Mouse (Mus musculus) macrophage (primary cell): ENCODE results near the gene Slain2. TPM values are rescaled to one million over a fixed set of nuclear protein-coding genes. Genes with fewer than 3 reads are reported as not detected.

ENCODE experiments used
- H3K27ac ChIP-seq: fragments of 350-480 bp; formaldehyde crosslinking; 2 replicates; pipeline ENCODE4 v1.9.0; 2021
- H3K36me3 ChIP-seq: fragments of 350-480 bp; formaldehyde crosslinking; 2 replicates; pipeline ENCODE4 v1.9.0; 2021; ENCODE audit errors: inconsistent target
- H3K4me3 ChIP-seq: fragments of 350-480 bp; formaldehyde crosslinking; 2 replicates; pipeline ENCODE4 v1.9.0; 2021; ENCODE audit errors: inconsistent target
- H3K79me2 ChIP-seq: fragments of 350-480 bp; formaldehyde crosslinking; 2 replicates; pipeline ENCODE4 v1.9.0; 2021; ENCODE audit errors: inconsistent target
- WGBS: methylation state at CpG from one replicate; pipeline ENCODE4 v1.1.7; 2026; ENCODE audit warnings: inconsistent platforms; ENCODE audit not compliant: missing documents; 5-methylcytosine and 5-hydroxymethylcytosine counted together
- polyA plus RNA-seq: library from polyadenylated mRNA; stranded (reverse); fragments of 250-400 nt; gene quantifications from 3 replicates; pipeline ENCODE4 v1.2.4, GENCODE M21; 2018; ENCODE audit warnings: inconsistent platforms

Slain2 gene
- polyA plus RNA-seq, 1 experiment from 2014 or later = 48.1 TPM

- H3K4me3 ChIP-seq = no peak overlapping the region
- no peaks in the 10 kb centered on the region for H3K79me2 ChIP-seq
- 92% methylated on average over 7 of the region's 7 CpGs for WGBS
- no peaks in the 10 kb centered on the region for H3K36me3 ChIP-seq
- H3K27ac ChIP-seq = no peak overlapping the region
These were observed 25.8 kb upstream of the Slain2 start for GRCm38 (mm10) chr5:72888260-72888659.

- Histone ChIP-seq H3K79me2 (no peaks in the 10 kb centered on the region), H3K4me3 (no peak overlapping the region), H3K36me3 (no peaks in the 10 kb centered on the region), H3K27ac (no peak overlapping the region)
- WGBS = 10% methylated on average over 12 of the region's 12 CpGs
These were observed 22.6 kb upstream of the Slain2 start for GRCm38 (mm10) chr5:72891534-72891933.

GRCm38 (mm10) chr5:72893987-72894386 is 20.1 kb upstream of the Slain2 start:
- no peak overlapping the region for H3K27ac ChIP-seq
- WGBS = 69% methylated on average over 5 of the region's 5 CpGs
- no peaks in the 10 kb centered on the region for H3K36me3 ChIP-seq
- no peak overlapping the region for H3K4me3 ChIP-seq
- no peaks in the 10 kb centered on the region for H3K79me2 ChIP-seq

DNA sequence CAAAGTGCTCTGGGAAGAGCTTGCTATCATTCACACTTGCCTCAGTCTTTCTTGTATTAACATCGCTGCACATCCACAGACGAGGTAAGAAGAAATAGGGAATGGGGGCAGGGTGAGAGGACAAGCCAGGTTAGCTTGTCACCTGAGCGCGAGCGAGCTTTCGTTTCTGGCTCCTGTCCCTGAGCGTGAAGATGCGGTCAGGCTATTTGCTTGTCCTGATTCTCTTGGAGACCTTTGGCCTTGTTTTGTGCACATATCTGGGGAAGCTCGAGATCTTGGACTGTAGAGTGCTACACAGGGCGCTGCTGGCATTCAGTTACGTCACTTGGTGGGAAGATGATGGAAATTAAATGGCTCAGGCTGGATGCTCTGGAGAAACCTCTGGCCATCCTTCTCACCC is 18.8 kb upstream of the Slain2 start:
- no peak overlapping the region for H3K27ac ChIP-seq
- no peaks in the 10 kb centered on the region for H3K79me2 ChIP-seq
- H3K36me3 ChIP-seq = no peaks in the 10 kb centered on the region
- H3K4me3 ChIP-seq = no peak overlapping the region
- 97% methylated on average over 11 of the region's 11 CpGs for WGBS

- no peaks in the 10 kb centered on the region for H3K79me2 ChIP-seq
- WGBS = 63% methylated on average over 18 of the region's 18 CpGs
- no peaks in the 10 kb centered on the region for H3K36me3 ChIP-seq
- H3K4me3 ChIP-seq = no peak overlapping the region
- H3K27ac ChIP-seq = no peak overlapping the region
These were observed 17.4 kb upstream of the Slain2 start for GRCm38 (mm10) chr5:72896478-72897279.

DNA sequence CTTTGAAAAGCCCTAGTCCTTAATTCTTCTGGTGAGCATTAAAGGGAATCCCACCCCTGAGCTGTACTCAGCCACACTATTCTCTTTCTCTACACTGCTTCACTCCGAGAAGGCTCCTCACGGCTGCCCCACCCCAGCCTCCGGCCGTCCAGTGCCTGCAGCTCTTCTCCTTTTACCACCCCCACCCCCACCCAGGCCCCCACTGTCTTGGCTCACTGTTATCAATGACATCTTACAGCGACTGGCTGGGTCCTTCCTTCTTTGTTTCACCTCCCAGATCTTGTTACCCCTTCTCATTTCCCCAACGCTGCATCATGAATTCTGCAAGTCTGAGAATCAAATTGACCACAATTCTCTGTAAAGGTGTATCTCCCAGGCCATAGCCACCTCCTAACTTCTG is 16.1 kb upstream of the Slain2 start:
- 63% methylated on average over 6 of the region's 6 CpGs for WGBS
- Histone ChIP-seq H3K27ac (no peak overlapping the region), H3K4me3 (no peak overlapping the region), H3K79me2 (no peaks in the 10 kb centered on the region), H3K36me3 (no peaks in the 10 kb centered on the region)

GRCm38 (mm10) chr5:72899255-72899654 is 14.8 kb upstream of the Slain2 start:
- Histone ChIP-seq H3K36me3 (no peaks in the 10 kb centered on the region), H3K79me2 (no peaks in the 10 kb centered on the region), H3K4me3 (no peak overlapping the region), H3K27ac (no peak overlapping the region)
- WGBS = 99% methylated on average over 7 of the region's 8 CpGs

DNA sequence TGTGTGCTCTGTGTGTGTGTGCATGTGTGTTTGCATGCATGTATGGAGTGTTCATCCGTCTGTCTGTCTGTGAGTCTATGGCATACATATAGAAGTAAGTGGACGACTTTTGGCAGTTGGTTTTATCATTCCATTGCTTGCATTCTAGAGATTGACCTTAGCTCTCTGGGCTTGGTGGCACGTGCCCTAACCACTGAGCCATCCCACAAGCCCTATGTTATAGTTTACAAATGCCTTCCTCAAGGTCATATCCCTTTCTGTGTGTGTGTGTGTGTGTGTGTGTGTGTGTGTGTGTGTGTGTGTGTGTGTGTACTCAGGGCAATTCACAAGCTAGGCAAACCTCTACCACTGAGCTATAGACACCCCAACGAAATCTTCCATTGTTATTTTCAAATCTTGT is 12.2 kb upstream of the Slain2 start:
- no peak overlapping the region for H3K4me3 ChIP-seq
- H3K27ac ChIP-seq = no peak overlapping the region
- 91% methylated on average over 4 of the region's 4 CpGs for WGBS
- no peaks in the 10 kb centered on the region for H3K36me3 ChIP-seq
- H3K79me2 ChIP-seq = no peaks in the 10 kb centered on the region

- H3K79me2 ChIP-seq = no peaks in the 10 kb centered on the region
- H3K27ac ChIP-seq = no peak overlapping the region
- H3K4me3 ChIP-seq = no peak overlapping the region
- WGBS = 100% methylated on average over 3 of the region's 3 CpGs
- no peaks in the 10 kb centered on the region for H3K36me3 ChIP-seq
These were observed 11.8 kb upstream of the Slain2 start for GRCm38 (mm10) chr5:72902312-72902711.

- 100% methylated on average over 3 of the region's 3 CpGs for WGBS
- H3K36me3 ChIP-seq = no peaks in the 10 kb centered on the region
- no peaks in the 10 kb centered on the region for H3K79me2 ChIP-seq
- H3K4me3 ChIP-seq = no peak overlapping the region
- H3K27ac ChIP-seq = no peak overlapping the region
These were observed 11.1 kb upstream of the Slain2 start for GRCm38 (mm10) chr5:72902876-72903516.

DNA sequence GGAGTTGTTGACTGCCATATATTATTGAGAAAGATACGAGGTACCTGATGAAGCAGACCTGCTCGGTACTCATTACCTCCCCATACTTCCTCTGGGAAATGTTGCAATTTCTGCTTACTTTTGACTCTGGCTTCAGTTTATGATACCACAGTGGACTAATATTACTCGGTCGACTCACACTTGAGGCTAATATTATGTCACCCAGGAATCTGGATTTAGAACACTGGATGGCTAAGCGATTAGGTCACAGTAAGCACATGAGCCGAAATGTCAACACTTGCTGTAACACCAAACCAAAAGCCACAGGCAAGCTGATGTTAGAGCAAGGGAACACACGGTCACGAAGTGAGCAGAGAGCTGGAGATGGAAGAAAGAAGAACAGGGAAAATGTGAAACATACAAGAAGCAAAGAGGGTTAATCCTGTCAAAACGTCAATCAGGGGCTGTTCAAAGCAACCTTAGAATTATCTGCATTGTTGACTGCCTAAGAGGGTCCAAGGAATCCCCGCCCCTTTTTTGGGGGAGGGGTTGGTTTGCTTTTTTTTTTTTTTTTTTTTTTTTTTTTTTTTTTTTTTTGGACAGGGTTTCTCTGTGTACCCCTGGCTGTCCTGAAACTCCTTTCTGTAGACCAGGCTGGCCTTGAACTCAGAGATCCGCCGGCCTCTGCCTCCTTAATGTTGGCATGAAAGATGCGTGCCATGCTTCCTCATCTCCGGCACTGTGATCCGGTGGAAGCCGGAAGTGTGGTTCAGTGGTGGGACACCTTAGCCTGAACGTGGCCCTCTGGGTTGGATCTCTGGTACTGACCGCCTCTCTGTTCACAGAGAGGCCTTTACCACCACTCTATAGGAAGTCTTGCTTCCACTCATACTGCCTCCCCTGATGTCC is 9.0 kb upstream of the Slain2 start:
- H3K27ac ChIP-seq = peak overlapping the region; percentile 65
- H3K79me2 ChIP-seq = no peaks in the 10 kb centered on the region
- H3K36me3 ChIP-seq = no peaks in the 10 kb centered on the region
- 60% methylated on average over 15 of the region's 18 CpGs for WGBS
- no peak overlapping the region for H3K4me3 ChIP-seq

DNA sequence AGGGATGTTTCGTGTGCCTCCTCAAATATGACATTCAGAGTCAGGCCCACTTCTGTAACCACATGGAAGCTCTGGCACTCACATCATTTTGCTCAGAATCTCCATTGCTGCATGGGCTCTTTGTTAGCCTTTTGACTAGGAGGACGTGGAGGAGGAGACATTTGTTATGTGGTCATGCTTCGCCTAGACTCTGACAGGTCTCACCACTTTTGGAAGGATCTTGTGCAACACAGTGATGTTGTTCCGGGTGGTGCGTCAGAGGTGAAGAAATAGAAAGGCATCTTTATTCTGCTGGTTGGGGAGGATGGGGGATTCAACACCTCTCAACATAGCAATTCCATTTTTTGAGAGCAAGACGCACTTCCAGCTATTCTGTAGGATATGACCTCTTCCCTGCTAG is 6.7 kb upstream of the Slain2 start:
- Histone ChIP-seq H3K27ac (no peak overlapping the region), H3K4me3 (no peak overlapping the region), H3K79me2 (no peaks in the 10 kb centered on the region), H3K36me3 (no peaks in the 10 kb centered on the region)
- WGBS = 51% methylated on average over 6 of the region's 6 CpGs

GRCm38 (mm10) chr5:72908324-72908936 is 5.7 kb upstream of the Slain2 start:
- no peaks in the 10 kb centered on the region for H3K36me3 ChIP-seq
- no peaks in the 10 kb centered on the region for H3K79me2 ChIP-seq
- 84% methylated on average over 8 of the region's 8 CpGs for WGBS
- H3K27ac ChIP-seq = no peak overlapping the region
- H3K4me3 ChIP-seq = no peak overlapping the region

DNA sequence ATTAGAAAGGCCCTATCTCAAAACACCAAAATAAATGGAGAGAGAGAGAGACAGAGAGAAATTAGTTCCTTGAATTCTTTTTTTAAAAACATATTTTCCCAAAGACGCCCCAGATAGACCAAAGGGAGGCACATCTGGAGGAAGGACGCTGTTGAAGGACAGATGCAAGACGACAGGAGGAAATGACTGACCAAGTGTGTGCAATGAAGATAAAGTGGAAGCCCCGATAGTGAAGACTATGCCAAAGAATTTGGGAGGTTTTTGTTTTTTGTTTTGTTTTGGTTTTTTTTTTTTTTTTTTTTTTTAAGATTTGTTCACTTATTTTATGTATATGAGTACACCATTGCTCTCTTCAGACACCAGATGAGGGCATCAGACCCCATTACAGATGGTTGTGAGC is 4.7 kb upstream of the Slain2 start:
- WGBS = 45% methylated on average over 4 of the region's 4 CpGs
- Histone ChIP-seq H3K79me2 (no peaks in the 10 kb centered on the region), H3K4me3 (no peak overlapping the region), H3K27ac (no peak overlapping the region), H3K36me3 (no peaks in the 10 kb centered on the region)
